Mouse (Mus musculus) gastrocnemius, postnatal 10 days (tissue): Measurements from ENCODE around the gene Zfp319. TPM values are rescaled to one million over a fixed set of nuclear protein-coding genes. Genes with fewer than 3 reads are reported as not detected.
"Not testable (repeated sequence)": the region's sequence is repeated elsewhere in the genome, so short reads cannot be mapped to it uniquely, and the experiment has no call there.

ENCODE experiments used
- DNase-seq: peaks from one replicate; pipeline ENCODE4 v3.0.0; 2021; ENCODE audit warnings: mixed read lengths
- long read RNA-seq, 2 experiments: library from polyadenylated mRNA; stranded (forward); transcript quantifications; one replicate each; pipeline ENCODE4 v2.0.0; 2021
- total RNA-seq, 2 experiments: library from RNA; stranded (reverse); gene quantifications; 2 replicates each; pipeline ENCODE4 v1.2.3; 2021

The Zfp319 gene
- 1 to 10 TPM; 6.6 to 8.9 TPM for total RNA-seq
- long read RNA-seq, experiment 1, full-length matches to known transcripts = 15 of 23 reads
- long read RNA-seq, experiment 1, partial matches to known transcripts = 0 of 23 reads
- long read RNA-seq, experiment 1, other reads (novel, unspliced or antisense) = 8 of 23 reads
- long read RNA-seq, experiment 2, full-length matches to known transcripts = 4 of 15 reads
- long read RNA-seq, experiment 2, partial matches to known transcripts = 0 of 15 reads
- long read RNA-seq, experiment 2, other reads (novel, unspliced or antisense) = 11 of 15 reads

GRCm38 (mm10) chr8:95331720-95332436 lies at the start of gene Zfp319, which contains the start of gene Usb1:
Zfp319 (minus strand) TSS chr8:95331950.
Usb1 (plus strand) TSS chr8:95332284.
- peak; percentile 98 for DNase-seq

DNA sequence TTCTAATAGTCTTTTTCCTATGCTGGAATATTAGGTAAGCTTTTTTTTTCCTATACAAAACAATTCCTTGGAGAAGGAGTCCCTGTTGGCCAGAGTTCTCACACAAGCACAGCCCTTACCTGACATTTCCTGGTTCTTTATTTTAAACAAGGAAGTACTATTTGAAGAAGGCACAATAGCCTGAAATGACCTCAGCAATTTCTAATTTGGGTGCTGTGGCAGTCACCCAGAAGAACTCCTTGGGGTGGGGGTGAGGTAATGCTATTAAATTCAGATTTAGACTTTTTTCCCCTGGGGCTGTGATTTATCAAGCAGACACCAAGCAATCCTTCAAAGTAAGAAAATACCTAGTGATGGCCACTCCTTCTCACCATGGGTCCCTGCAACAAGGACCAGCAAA lies 49.2 kb upstream of the Zfp319 start:
- no peak for DNase-seq

DNA sequence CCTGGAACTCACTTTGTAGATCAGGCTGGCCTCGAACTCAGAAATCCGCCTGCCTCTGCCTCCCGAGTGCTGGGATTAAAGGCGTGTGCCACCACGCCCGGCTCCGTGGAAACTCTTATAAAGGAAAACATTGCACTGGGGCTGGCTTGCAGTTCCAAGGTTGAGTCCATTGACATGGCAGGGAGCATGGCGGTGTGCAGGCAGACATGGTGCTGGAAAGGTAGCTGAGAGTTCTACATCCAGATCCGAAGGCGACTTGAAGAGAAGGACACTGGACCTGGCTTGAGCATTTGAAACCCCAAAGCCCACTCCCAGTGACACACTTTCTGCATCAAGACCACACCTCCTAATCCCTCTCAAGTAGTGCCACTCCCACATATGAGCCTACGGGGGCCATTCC lies 47.2 kb upstream of the Zfp319 start:
- not testable (repeated sequence) for DNase-seq

- DNase-seq = no peak
Observed at GRCm38 (mm10) chr8:95377863-95378291, 46.1 kb upstream of the Zfp319 start.

DNA sequence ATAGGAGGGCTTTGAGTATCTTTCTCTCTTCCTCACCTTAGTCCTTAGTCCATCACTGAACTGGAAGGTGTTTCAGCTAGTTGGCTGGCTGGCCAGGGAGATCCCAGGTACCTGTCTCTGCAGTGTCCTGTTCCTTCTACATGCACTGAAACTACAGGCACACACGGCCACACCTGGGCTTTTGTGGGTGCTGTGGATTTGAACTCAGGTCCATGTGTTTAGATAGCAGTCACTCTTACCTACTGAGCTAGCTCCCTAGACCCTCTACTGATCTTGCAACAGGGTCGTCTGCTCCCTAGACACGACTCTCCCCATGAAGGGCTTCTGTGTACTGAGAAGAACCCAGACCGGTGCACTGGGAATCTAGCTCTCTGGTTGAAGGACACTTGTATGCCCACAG lies 45.4 kb upstream of the Zfp319 start:
- no peak for DNase-seq

DNA sequence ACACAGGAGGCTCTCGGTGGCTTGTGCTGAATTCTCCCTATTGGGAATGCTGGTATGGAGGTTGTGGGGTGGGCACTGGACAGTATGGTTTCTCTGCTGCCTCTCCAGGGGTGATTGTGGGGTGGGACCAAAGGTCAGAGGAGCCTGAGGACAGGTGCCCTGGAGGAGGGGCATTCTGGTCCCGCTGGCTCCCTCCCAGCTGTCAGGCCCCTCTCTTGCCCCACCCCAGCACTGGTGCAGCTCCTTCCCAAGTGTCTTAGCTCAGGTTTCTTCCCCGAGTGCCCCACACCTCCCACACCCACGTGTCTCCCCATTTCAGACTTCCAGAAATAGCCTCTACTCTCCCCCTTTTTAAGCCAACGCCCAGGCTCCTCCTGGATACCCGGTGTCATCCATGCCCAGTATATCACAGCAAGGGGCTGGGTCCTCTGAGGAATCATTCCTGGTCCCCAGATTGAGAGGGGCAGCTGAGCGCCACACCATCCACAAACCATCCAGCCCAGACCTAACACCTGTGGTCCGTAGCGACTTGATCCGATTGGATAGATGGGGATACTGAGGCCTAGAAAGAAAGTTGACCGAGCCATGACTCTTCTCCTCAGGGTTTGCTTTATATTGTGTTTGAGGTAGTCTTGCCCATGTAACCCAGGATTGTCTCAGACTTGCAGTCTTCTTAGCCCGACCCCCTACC lies 44.7 kb upstream of the Zfp319 start:
- no peak for DNase-seq

DNA sequence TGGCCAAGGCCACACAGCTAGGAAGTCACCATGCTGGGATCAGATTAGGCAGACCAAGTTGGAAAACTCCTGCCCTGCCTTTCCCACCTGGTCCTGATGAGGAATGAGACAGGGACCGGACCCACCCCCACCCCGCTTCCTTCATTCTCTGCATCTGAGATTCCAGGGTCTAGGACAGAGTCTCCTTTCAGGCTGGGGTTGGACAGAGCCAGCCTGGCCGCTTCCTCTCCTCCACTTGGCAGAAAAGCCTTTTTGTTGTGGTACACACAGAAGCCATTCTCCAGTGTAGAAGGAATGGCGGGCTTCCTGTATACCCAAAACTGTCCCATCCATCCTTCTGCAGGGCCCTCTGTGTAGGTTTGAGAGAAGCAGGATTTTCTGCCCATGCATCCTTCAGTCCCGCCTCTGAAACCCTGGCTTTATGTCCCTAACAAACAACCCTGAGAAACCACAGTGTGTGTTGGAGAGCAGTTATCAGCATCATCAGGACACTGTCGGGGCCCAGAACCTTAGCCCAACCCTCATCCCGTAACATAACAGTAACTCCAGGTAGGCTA lies 43.7 kb upstream of the Zfp319 start:
- no peak for DNase-seq

DNA sequence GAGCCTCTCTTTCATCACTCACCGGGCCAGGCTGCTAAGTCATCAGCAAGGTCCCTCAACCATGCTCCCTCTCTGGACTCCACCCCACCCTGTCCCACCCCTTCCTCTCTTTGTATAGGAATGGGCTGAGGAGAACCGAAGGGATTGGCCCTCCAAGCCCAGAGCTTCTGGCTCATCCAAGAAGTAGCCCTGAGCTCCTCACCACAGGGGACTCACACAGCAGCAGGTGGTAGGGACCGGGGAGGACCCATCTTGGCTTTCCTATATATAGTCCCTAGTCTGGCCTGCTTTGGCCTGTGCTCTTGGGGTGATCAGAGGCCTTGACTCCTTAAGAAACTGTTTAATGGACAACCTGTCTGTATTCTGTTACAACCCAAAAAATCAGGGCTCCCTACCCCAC lies 42.7 kb upstream of the Zfp319 start:
- no peak for DNase-seq

GRCm38 (mm10) chr8:95373389-95374002 lies 41.7 kb upstream of the Zfp319 start:
- DNase-seq = no peak

GRCm38 (mm10) chr8:95369581-95370326 lies 38.0 kb upstream of the Zfp319 start:
- no peak for DNase-seq

GRCm38 (mm10) chr8:95363849-95364248 lies 32.1 kb upstream of the Zfp319 start:
- DNase-seq = no peak

GRCm38 (mm10) chr8:95362272-95362671 lies 30.5 kb upstream of the Zfp319 start:
- DNase-seq = no peak

DNA sequence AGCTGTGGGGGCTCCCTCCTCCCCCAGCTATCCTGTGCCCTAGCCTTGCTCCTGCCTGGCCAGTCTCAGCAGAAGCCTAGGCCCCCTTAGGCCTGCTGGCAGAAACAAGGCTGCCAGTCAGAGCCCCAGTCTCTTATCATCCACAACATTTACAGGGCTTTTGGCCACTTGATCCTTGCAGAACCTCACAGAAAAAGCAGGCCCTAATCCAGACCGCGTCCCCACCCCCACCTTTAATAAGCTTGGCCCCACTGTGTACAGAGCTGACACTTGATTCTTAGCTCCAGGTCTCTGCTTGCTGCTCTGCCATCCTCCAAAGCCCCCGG lies 29.2 kb upstream of the Zfp319 start:
- no peak for DNase-seq

DNA sequence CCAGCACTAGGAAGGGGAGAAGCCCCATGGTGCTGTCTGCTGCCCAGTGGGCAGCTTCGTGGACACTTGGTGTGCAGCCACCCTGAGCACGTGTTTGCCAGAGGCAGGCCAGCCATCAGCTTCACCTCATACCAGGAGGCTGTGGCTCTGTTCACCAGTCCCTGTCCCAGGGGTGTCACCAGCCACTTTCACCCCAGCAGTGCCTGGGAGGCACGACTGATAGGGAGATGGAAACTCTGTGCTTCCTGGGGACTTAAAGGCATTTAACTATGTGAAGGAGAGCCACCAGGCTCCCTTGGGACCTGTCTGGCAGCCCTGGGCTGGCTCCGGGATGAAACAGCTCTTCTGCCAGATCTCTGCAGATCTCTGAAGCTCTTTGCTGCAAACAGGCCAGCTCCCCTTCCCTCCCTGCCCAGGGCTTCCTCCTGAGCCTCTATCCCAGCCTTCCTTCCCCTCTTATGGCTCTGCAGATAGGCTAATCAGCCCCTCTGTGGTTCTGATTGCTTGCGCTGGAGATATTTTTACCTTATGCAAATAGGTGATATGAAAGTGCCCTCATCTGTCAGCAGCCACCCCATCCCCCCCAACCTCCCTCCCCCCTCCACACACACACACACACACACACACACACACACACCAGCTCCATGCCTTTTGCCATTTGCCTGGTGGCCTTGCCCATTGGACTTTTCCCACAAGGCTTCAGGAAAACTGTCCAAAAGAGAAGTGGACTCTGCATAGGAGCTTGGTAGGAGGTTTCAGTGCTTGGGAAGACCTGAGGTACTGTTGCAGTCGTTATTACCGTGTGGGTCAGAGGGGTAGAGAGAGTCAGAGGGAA lies 28.6 kb upstream of the Zfp319 start:
- DNase-seq = no peak

DNA sequence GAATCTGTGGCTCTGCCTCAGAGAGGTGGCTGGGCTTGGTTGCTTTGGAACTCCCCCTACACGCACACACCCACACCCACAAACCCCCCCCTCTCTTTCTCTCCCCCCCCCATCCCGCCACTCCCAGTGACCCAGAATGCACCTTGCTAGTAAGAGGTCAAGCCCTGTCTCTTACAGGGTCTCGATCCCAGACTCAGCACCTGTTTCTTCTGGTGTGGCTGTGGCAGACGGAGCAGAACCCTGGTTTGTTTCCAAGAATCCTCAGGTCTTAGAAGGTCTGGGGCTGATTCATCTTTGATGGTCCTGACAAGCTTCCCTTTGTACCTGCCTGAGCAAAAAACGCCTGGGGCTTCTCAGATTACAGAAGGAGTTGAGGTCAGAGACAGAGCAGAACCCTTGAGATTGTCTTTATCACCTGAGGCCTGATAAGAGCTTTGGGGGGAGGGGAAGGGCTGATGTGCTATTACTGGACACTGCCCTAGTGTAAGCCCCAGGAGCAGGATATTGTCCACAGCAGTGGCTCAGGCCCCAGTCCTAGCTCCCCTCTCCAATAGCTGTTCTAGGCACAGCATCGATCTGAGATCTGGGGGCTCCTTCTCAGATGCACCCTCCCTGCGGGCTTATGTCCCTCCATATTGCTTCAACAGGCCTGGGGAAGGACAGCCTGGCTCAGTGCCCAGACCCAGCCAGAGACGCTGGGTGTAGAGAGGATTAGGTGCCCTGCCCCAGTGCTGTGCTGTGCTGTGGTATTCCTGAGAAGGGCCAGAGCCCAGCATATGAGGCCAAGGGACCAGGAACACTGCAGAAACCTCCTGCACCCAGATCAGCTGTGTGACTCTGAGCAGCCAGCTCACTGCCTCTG lies 27.0 kb upstream of the Zfp319 start:
- no peak for DNase-seq

DNA sequence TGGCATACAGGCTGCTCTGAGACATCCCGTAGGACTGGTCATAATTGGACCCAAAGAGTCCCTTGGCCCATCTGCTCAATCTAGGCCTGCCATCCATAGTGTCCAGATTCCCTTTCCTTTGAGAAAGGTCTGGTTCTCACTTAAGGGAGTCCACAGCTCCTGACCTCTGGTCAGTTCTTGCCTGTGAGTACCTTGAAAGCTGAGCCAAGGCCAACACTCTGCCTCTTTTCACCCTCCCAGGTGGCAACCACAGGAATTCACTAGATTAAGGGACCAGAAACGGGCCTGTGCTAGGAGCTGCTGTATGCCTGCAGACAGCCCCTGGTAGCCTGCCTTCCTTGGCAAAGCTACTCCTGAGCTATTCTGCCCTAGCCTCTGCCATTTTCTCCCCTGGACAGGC lies 22.9 kb upstream of the Zfp319 start:
- no peak for DNase-seq

DNA sequence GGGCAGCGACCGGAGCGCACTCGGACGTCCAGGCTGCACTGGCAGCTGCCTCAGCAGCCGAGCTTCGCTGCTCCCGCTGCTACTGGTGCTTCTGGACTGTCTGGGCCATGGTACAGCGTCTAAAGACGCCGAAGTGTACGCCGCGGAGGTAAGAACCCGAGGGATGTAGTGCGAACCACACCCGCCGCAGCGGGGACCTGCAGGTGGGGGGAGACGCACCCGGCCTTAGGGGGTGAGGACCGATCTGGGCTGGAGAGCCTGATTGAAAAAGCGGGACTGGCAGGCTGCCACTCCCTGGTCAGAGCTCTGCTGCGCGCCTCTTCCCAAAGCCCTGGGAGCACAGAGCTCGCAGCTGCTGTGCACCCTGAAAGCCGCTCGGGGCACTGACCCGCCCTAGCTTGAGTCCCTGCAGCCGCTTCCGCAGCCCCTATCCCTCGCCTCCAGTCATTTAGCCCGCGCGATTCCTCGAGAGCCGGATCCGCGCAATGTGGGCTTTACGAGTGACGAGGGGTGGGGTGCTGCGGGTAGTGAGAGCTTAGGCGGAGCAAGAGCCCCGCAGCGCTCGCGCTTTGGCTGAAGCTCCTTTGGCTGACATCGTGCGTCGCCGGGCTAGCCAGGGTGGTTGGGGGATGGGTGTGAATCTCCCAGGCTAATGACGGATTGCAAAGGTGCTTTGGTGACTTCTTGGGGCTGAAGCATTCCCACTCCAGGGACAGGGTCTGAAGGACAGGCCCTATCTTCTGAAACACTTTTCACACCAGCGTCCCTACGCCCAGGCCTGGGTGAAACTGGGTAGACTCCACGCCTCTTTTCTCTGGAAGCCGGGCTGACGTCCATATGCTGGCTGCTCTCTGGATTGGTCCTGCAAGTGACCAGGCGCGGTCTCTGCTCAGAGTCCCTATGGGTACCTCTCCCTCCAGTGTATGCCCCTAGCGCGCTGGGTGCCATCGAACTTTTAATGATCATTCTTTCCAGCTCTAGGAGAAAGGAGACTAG lies 21.4 kb upstream of the Zfp319 start:
- peak; percentile 61 for DNase-seq

DNA sequence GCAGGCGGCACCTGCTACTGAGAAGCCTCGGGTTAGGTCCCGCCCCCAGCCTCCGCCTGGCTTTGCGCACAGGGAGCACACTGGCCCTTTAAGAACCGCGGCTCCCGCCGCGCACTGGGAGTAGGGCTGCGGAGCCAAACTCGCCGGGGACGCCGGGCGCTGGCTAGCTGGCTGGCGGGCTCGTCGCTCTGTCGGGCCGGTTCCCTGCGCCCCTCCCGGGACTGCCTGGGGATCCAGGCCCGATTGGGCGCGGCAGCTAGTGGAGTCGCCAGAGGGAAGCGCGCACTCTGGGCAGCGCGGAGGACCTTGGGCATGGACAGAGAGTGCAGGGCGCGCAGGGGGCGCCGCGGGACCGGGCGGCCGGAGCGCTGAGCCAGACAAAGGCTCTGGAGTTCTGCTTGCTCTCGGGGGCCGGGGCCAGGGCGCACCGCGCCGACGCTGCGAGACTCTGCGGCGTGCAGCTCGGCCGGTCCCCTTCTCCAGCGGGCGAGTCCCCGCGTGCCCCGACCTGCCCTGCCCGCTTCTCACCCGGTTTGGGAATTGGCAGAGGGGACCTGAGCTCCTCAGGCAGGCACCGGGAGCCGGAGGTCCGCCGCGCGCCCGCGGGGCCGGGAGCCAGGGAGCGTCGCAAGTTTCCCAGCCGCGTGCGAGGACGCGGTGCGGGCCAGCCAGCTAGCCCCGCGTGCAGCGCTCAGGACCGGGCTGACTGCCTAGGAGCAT lies 20.6 kb upstream of the Zfp319 start, which contains the start of gene Mmp15:
Gene Mmp15 (plus strand): TSS at position 118 of the 720 bp plus-strand sequence.
- DNase-seq = peak; percentile 77
